Mouse (Mus musculus): ENCODE results near the gene Egln3. TPM values are rescaled to one million over a fixed set of nuclear protein-coding genes. Genes with fewer than 3 reads are reported as not detected.
A peak's percentile ranks its signal among the peaks of the same experiment; 100 is the strongest.

Gene Egln3
- total RNA-seq, 2 experiments from 2014 or later: 10.8 to 12.6 TPM

DNA sequence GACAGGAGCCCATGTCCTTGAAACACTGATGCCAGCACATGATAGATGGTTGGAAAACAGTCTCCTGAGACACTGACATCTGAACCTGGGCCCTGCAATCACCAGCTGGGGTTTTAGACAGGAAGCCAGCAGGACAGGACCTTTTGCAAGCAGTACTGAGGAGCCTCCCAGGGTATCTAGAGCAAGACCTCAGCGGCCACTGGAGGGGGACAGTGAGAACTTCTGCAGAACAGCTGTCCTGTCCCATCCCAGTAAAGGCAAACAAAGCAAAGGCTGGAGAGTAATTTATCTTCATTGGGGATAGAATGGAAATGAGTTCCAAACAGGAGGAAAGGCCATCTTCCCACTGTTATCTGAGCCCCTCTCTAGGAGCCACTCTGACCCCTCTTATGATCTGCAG lies 1.5 kb upstream of the Egln3 start:
- intact Hi-C loops (cut with DNase I): no loop called here
- DNase-seq (ENCODE audit: low spot score in 2 of 2): peak in 1 of 2 experiments; percentile 19

DNA sequence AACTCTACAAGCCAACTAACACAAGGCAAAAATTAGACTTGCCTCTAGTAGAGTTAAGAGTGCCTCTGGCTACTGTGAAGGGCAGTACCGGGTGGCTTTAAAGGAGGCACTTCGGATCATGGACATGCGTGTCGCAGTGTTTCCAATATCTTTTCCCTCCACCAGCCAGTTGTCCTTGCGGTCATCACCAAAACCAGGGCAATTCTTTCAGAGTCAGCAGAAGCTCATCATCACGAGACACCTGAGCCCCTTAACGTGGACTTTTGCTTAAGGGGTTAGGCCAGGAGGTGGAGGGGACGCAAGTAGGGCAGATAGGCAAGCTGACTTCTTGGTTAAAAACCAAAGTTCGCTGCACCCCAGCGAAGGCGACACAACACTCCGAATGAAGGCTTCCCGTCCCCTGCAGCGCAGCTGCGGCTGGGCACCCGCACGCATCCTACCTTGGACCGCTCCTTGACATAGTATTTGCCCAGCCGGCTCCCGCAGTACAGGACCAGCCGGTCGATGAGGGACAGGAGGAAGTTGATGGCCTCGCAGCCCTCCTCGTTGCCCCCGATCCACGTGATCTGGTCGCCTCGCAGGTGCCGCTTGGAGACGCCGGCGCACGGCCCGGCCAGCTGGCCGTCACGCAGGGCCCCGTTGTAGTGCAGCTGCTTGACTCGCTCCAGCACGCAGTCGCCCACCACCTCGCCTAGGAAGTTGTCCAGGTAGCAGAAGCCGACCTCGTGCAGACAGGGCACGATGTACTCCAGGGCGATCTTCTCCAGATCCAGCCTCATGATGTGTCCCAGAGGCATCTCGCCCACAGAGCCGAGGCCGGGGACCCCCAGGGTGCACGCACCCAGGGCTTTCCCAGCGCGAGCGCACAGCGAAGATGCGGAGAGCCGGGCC lies 650 bp downstream of the Egln3 start:
- peak; percentile 3 to 30 for DNase-seq (ENCODE audit: low spot score in 2 of 2)
- intact Hi-C loops (cut with DNase I): loop anchor here (5.0 kb wide), 1 partner anchor 149 kb away; no protein-coding TSS in a partner anchor

DNA sequence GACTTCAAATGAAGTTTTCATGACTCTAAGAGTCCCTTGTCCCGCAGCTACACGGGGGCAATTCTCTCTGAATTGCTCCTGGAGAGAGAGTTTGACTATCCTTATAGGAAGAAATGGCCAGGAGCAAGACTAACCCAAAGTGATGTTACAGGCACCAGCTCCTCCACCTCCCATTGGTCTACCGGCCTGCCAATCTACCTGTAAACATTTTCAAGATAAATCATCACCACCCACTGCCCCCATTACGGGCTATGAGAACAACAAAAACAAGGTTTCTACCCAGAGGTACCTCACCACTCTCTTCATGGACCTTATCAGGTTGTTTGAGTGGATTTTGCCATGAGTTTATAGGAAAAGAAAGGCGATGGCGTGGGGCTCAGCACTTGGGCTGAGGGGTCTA lies 1.4 kb downstream of the Egln3 start:
- no peak for DNase-seq (ENCODE audit: low spot score in 2 of 2)
- intact Hi-C loops (cut with DNase I): loop anchor here (5.0 kb wide), 1 partner anchor 150 kb away; no protein-coding TSS in a partner anchor

- no peak for DNase-seq (ENCODE audit: low spot score in 2 of 2)
- intact Hi-C loops (cut with DNase I): loop anchor here (5.0 kb wide), 1 partner anchor 151 kb away; no protein-coding TSS in a partner anchor
These were observed 2.8 kb downstream of the Egln3 start for GRCm38 (mm10) chr12:54200856-54201255.

GRCm38 (mm10) chr12:54200172-54200571 lies 3.5 kb downstream of the Egln3 start:
- no peak for DNase-seq (ENCODE audit: low spot score in 2 of 2)
- intact Hi-C loops (cut with DNase I): loop anchor here (5.0 kb wide), 1 partner anchor 152 kb away; no protein-coding TSS in a partner anchor

GRCm38 (mm10) chr12:54198282-54198918 lies 5.3 kb downstream of the Egln3 start:
- DNase-seq (ENCODE audit: low spot score in 2 of 2): no peak
- intact Hi-C loops (cut with DNase I): no loop called here

- intact Hi-C loops (cut with DNase I): no loop called here
- no peak for DNase-seq (ENCODE audit: low spot score in 2 of 2)
These were observed 5.8 kb downstream of the Egln3 start for GRCm38 (mm10) chr12:54197849-54198248.

DNA sequence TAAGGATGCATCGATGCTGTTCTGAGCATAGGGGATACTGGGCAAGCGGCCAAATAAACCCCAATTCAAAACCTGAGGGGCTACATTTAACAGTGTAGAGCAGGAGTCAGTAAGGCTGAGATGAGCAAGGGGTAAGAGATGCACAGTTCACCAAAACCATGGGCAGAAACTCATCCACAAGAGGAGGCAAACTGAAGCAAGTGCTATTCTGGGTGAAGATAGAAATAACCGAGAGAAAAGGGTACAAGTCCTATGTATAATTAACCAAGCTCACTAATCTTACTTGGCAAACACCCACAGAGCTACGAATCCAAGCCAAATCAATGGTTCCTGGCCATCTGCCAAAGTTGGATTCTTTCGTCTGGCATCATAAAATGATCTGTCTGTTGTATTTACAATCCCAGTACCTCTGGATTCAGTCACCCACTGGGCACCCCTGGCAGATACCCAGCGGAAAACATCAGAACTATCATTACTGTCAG lies 6.3 kb downstream of the Egln3 start:
- intact Hi-C loops (cut with DNase I): no loop called here
- DNase-seq (ENCODE audit: low spot score in 2 of 2): peak; percentile 9 to 47

DNA sequence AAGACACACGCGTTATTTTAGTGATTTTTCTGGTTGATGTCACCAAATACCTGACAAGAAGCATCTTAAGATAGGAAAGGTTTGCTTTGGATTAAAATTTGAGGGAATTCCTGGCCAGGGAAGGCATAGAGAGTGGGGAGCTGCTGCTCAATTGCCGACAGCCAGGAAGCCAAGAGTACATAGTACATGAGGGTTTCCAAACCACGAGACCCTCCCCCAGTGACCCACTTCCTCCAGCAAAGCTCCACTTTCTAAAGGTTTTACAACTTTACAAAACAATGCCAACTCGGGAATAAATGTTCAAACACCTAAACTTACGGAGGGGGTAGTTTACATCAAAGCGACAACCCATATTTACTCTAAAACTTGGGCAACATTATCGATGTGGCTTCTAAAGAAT lies 6.8 kb downstream of the Egln3 start:
- intact Hi-C loops (cut with DNase I): no loop called here
- DNase-seq (ENCODE audit: low spot score in 2 of 2): no peak

DNA sequence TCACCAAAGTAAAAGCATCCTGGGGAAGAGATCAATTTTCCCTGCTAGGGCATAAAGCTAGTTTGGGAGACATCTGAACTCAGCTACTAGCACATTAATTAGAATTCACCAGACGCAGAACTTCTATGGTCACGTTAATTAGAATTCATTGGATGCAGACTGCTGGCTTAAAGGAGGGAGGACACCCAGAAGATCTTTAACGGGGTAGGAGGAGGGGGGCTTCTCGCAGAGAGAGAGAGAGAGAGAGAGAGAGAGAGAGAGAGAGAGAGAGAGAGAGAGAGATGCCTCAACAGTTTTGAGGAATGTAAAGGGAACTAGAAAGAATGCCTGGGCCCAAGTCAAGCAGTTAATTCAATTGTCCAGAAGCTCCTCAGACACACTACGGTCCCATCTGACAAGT lies 9.5 kb downstream of the Egln3 start:
- DNase-seq (ENCODE audit: low spot score in 2 of 2): no peak
- intact Hi-C loops (cut with DNase I): no loop called here

- intact Hi-C loops (cut with DNase I): no loop called here
- DNase-seq (ENCODE audit: low spot score in 2 of 2): no peak
These were observed 11.4 kb downstream of the Egln3 start for GRCm38 (mm10) chr12:54192305-54192661.

GRCm38 (mm10) chr12:54191608-54192304 lies 11.9 kb downstream of the Egln3 start:
- peak; percentile 79 to 82 for DNase-seq (ENCODE audit: low spot score in 2 of 2)
- intact Hi-C loops (cut with DNase I): no loop called here

- intact Hi-C loops (cut with DNase I): no loop called here
These were observed 12.5 kb downstream of the Egln3 start for GRCm38 (mm10) chr12:54191181-54191580.

DNA sequence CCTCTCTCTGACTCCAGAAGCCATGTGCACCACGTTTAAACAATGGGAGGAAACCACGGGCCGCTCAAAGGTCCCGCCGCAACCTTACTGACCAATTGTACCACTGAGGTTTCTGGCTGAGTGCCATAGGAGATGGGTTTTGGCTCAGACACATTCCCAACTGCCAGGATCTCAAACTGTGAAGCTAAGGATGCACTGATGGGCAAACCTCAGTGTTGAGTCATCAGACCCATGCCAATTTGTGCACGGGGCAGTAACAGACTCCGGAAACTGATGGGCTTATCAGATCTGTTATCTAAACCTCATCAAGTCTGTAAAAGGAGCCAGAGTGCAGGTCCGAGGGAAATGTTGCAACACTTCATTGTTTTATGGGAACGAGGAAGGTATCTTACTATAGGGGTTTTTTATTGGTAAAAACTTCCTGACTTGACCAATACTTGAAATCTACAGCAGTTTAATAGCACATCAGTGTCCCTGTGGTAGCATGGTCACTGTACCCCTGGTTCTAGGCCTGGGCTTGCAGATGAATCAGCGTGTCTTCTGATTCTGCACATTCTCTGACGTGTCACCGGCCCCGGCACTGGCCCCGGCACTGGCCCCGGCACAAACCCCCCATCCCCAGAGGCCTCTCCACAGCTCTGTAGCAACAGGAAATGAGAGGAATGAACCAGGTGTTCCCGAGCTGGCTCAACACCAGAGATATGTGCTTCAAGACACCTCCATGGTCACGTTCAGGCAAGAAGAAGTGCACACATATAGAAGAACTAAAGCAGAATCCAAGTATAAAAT lies 15.7 kb downstream of the Egln3 start:
- no peak for DNase-seq (ENCODE audit: low spot score in 2 of 2)
- intact Hi-C loops (cut with DNase I): no loop called here

More at GRCm38 (mm10) chr12:54191181-54191580, 12.5 kb downstream of the Egln3 start:
- DNase-seq (ENCODE audit: low spot score in 2 of 2): no peak

DNA sequence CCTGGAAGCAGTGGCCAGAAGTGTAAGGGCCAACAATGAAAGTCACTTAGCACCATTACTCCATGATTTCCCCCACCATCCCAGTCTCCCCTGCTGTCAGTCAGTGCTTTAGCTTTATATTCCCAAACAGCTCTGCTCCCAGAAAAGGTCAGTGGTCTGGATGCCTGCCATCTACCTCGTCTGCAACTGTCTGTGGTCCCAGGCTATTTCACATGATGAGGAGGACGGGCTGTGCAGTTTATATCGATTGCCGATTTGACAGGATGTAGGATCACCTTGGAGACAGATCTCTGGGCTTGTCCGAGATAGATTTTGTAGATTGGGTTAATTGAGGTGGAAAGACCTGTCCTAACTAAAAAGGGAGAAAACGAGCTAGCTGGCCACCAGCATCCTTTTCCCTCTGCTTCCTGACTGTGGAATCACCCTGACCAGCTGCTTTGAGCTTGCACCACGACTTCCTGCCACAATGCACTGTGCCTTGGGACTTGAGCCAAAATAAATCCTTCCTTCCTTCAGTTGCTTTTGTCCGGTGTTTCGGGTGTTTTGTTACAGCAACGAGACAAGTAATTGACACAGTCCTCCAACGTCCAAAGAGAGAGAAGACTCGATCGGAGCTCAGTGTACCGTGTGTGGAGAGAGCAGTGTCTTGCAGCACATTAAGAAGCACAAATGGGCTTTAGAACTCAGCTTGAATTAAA lies 16.6 kb downstream of the Egln3 start:
- intact Hi-C loops (cut with DNase I): no loop called here
- DNase-seq (ENCODE audit: low spot score in 2 of 2): no peak

DNA sequence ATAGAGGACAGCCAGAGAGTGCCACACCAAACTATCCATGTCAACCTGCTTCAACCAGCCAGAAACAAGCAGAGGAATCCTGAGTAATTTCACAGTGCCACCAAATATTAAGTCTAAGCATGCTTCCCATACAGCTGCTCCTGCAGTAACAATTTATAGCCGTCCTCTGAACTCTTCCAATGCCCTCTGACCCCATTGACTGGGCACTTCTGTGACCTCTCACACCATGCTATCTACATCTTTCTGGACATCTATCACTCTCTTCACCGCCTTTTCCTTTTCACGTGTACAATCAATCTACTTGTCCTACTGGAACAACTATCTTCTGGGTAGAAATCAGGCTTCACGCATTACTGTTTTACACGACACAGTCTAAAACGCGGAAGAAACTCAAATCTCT lies 19.4 kb downstream of the Egln3 start:
- intact Hi-C loops (cut with DNase I): no loop called here
- no peak for DNase-seq (ENCODE audit: low spot score in 2 of 2)

GRCm38 (mm10) chr12:54178323-54178722 lies 25.3 kb downstream of the Egln3 start:
- intact Hi-C loops (cut with DNase I): no loop called here
- DNase-seq (ENCODE audit: low spot score in 2 of 2): no peak

DNA sequence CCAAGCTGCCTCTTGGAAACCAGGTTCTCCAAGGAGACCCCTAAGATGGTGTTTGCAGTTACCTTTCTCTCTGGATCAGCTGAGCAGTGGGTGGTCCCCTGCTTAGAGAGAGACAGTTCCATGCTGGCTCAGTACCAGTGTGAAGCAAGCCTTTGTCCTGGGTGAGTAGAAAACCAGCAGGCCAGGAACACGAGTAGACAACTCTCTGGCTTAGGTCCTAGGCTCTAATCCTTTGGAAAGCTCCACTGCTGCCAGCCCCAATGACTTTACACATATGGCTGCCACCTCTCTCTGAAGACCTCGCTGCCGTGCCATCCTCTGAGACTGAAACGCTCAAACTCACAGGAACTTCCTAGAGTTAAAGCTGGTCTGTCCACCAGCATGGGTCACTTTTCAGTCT lies 34.9 kb downstream of the Egln3 start:
- no peak for DNase-seq (ENCODE audit: low spot score in 2 of 2)
- intact Hi-C loops (cut with DNase I): no loop called here

- intact Hi-C loops (cut with DNase I): no loop called here
These were observed 35.9 kb downstream of the Egln3 start for GRCm38 (mm10) chr12:54167737-54168136.

More at GRCm38 (mm10) chr12:54167737-54168136, 35.9 kb downstream of the Egln3 start:
- no peak for DNase-seq (ENCODE audit: low spot score in 2 of 2)

All from left cerebral cortex, postnatal 25 days (tissue).